Mouse (Mus musculus) cerebellum, postnatal 25 days (tissue): ENCODE measurements around the gene Kif21b.

ENCODE experiments used
- DNase-seq, 2 experiments: peaks; one replicate each; pipeline ENCODE4 v3.0.0; 2021; ENCODE audit warnings: mixed read lengths in 2 of 2

The Kif21b gene

GRCm38 (mm10) chr1:136130951-136131558 is at the start of gene Kif21b:
Gene Kif21b (plus strand): TSS chr1:136131389.
- peak; percentile 81 to 91 for DNase-seq

- DNase-seq = no peak
These were observed 45.1 kb upstream of the Kif21b start for GRCm38 (mm10) chr1:136085988-136086685.

- no peak for DNase-seq
These were observed 41.6 kb upstream of the Kif21b start for GRCm38 (mm10) chr1:136089368-136090165.

GRCm38 (mm10) chr1:136093726-136094125 is 37.5 kb upstream of the Kif21b start:
- no peak for DNase-seq

- DNase-seq = no peak
These were observed 36.4 kb upstream of the Kif21b start for GRCm38 (mm10) chr1:136094807-136095206.

- no peak for DNase-seq
These were observed 29.1 kb upstream of the Kif21b start for GRCm38 (mm10) chr1:136102094-136102493.

GRCm38 (mm10) chr1:136102551-136102950 is 28.6 kb upstream of the Kif21b start:
- DNase-seq = no peak

- no peak for DNase-seq
These were observed 28.2 kb upstream of the Kif21b start for GRCm38 (mm10) chr1:136102981-136103380.

GRCm38 (mm10) chr1:136103696-136104095 is 27.5 kb upstream of the Kif21b start:
- DNase-seq = no peak

GRCm38 (mm10) chr1:136104741-136105140 is 26.4 kb upstream of the Kif21b start:
- DNase-seq = no peak

- DNase-seq = no peak
These were observed 21.7 kb upstream of the Kif21b start for GRCm38 (mm10) chr1:136109464-136109863.

- DNase-seq = peak in 1 of 2 experiments; percentile 62
These were observed 15.0 kb upstream of the Kif21b start for GRCm38 (mm10) chr1:136116183-136116582.

- no peak for DNase-seq
These were observed 14.1 kb upstream of the Kif21b start for GRCm38 (mm10) chr1:136117069-136117468.

- DNase-seq = no peak
These were observed 12.3 kb upstream of the Kif21b start for GRCm38 (mm10) chr1:136118875-136119274.

- no peak for DNase-seq
These were observed 11.5 kb upstream of the Kif21b start for GRCm38 (mm10) chr1:136119571-136120262.

GRCm38 (mm10) chr1:136120263-136120603 is 11.0 kb upstream of the Kif21b start:
- no peak for DNase-seq

- DNase-seq = no peak
These were observed 10.4 kb upstream of the Kif21b start for GRCm38 (mm10) chr1:136120785-136121184.

GRCm38 (mm10) chr1:136122030-136122429 is 9.2 kb upstream of the Kif21b start:
- DNase-seq = no peak

GRCm38 (mm10) chr1:136126159-136126765 is 4.9 kb upstream of the Kif21b start:
- DNase-seq = no peak

GRCm38 (mm10) chr1:136126895-136127294 is 4.3 kb upstream of the Kif21b start:
- DNase-seq = no peak

GRCm38 (mm10) chr1:136127856-136128255 is 3.3 kb upstream of the Kif21b start:
- no peak for DNase-seq

- DNase-seq = no peak
These were observed 2.8 kb upstream of the Kif21b start for GRCm38 (mm10) chr1:136128416-136128815.
